Mouse (Mus musculus) MEL (cell line): ENCODE results near the gene Farp1.

Experiments
- CHD1 ChIP-seq: IDR thresholded peaks from 2 replicates; pipeline ENCODE4 v1.6.1; 2012; ENCODE audit warnings: low read depth, mild to moderate bottlenecking, inconsistent platforms, low read length, improper control_type of control experiment
- CTCF ChIP-seq, 3 experiments: IDR thresholded peaks in 2 of 3; conservative IDR thresholded peaks in 1 of 3; 2 replicates each; pipeline ENCODE4 v1.5.1; 2011 to 2012; ENCODE audit warnings: low read length in 3 of 3, low read depth in 2 of 3, mild to moderate bottlenecking in 2 of 3, improper control_type of control experiment in 1 of 3, inconsistent platforms in 1 of 3, mixed read lengths in 1 of 3, moderate library complexity in 1 of 3; ENCODE audit not compliant: control insufficient read depth in 1 of 3, insufficient read depth in 1 of 3, poor library complexity in 1 of 3, severe bottlenecking in 1 of 3
- EP300 ChIP-seq, 2 experiments: IDR thresholded peaks; 2 replicates each; pipeline ENCODE4 v1.6.1; 2011; ENCODE audit warnings: improper control_type of control experiment in 2 of 2, low read length in 2 of 2, low read depth in 1 of 2, mild to moderate bottlenecking in 1 of 2
- MAZ ChIP-seq: IDR thresholded peaks from 2 replicates; pipeline ENCODE4 v1.6.1; 2012; ENCODE audit warnings: low read depth, mild to moderate bottlenecking, inconsistent platforms, low read length, improper control_type of control experiment
- POLR2A ChIP-seq, 2 experiments: IDR thresholded peaks; 2 replicates each; pipeline ENCODE4 v1.6.1; 2011 to 2012; ENCODE audit warnings: low read length in 2 of 2, mild to moderate bottlenecking in 2 of 2, control low read depth in 1 of 2, improper control_type of control experiment in 1 of 2, low read depth in 1 of 2, moderate library complexity in 1 of 2; ENCODE audit not compliant: control insufficient read depth in 1 of 2, insufficient read depth in 1 of 2, poor library complexity in 1 of 2
- RCOR1 ChIP-seq: IDR thresholded peaks from 2 replicates; pipeline ENCODE4 v1.6.1; 2012; ENCODE audit warnings: low read depth, mild to moderate bottlenecking, inconsistent platforms, low read length, improper control_type of control experiment
- SMC3 ChIP-seq: IDR thresholded peaks from 2 replicates; pipeline ENCODE4 v1.6.1; 2011; ENCODE audit warnings: low read depth, low read length, improper control_type of control experiment
- USF2 ChIP-seq, 2 experiments: IDR thresholded peaks; 2 replicates each; pipeline ENCODE4 v1.6.1; 2011 to 2012; ENCODE audit warnings: improper control_type of control experiment in 2 of 2, low read length in 2 of 2, borderline replicate concordance in 1 of 2, inconsistent platforms in 1 of 2, low read depth in 1 of 2, mild to moderate bottlenecking in 1 of 2; ENCODE audit not compliant: insufficient read depth in 1 of 2

DNA sequence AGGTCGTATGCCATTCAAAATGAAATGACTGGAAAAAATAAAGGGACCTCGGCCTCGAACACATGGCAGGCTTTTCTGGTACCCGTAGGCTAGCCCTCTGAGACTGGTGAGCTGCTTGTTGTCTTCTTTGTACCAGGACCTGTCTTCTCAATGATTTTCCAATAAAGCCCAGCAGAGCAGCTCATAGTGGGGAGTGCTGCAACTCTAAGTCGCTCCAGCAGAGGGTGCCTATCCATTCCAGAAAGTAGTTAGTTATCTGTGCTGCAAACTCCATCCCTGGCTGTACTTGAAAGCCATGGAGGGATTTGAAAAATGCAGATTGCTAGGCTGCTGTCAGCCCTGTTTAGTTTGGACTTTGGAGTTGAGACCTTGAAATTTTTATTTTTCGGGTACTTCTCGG lies 224.8 kb downstream of the Farp1 start:
- TF ChIP-seq SMC3, result peak; percentile 90
- TF ChIP-seq CHD1, result no peak
- TF ChIP-seq POLR2A (IDR thresholded peaks at IDR 0.05; ENCODE audit: control insufficient read depth in 1 of 2, insufficient read depth in 1 of 2, low read depth in 1 of 2, low read length in 2 of 2, poor library complexity in 1 of 2), result no peak
- TF ChIP-seq CTCF (IDR thresholded peaks at IDR 0.05 in 2 of 3, conservative IDR thresholded peaks at IDR 0.05 in 1 of 3; ENCODE audit: control insufficient read depth in 1 of 3, insufficient read depth in 1 of 3, low read depth in 2 of 3, low read length in 3 of 3, poor library complexity in 1 of 3, severe bottlenecking in 1 of 3), result peak; percentile 66 to 82 (median 70)
- no peak for TF ChIP-seq RCOR1
- TF ChIP-seq EP300 (IDR thresholded peaks at IDR 0.05; ENCODE audit: low read depth in 1 of 2, low read length in 2 of 2), result no peak
- no peak for TF ChIP-seq USF2 (IDR thresholded peaks at IDR 0.05; ENCODE audit: borderline replicate concordance in 1 of 2, insufficient read depth in 1 of 2, low read depth in 1 of 2, low read length in 2 of 2)
- TF ChIP-seq MAZ, result no peak
